Mouse (Mus musculus) left cerebral cortex, adult 11 months (tissue): ENCODE measurements around the gene Csrnp1.

ENCODE experiments used
- DNase-seq: peaks from one replicate; pipeline ENCODE4 v3.0.0; 2022; ENCODE audit warnings: low spot score

Gene Csrnp1

DNA sequence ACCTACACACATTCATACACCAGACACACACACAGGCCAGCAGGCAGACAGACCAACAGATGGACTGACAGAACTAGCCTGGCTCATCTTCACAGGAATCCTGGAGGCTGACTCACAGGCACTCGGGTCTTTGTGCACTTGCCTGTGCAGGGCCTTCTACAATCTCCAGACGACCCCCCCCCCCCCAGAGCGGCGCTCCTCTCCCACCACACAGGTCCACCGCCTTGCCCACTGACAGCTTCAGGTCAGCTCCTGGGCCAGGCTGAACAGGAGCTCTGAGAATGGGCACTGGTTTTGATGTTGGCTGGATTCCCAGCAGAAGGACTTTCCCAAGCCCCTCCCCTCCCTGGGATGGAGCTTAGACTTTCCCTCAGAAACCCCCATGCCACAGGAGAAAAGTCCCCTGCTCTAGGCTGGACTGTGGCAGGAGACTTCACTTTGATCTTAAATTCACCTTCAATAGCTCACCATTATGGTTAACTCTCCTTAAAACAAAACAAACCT lies 6.8 kb downstream of the Csrnp1 start:
- DNase-seq, result no peak

DNA sequence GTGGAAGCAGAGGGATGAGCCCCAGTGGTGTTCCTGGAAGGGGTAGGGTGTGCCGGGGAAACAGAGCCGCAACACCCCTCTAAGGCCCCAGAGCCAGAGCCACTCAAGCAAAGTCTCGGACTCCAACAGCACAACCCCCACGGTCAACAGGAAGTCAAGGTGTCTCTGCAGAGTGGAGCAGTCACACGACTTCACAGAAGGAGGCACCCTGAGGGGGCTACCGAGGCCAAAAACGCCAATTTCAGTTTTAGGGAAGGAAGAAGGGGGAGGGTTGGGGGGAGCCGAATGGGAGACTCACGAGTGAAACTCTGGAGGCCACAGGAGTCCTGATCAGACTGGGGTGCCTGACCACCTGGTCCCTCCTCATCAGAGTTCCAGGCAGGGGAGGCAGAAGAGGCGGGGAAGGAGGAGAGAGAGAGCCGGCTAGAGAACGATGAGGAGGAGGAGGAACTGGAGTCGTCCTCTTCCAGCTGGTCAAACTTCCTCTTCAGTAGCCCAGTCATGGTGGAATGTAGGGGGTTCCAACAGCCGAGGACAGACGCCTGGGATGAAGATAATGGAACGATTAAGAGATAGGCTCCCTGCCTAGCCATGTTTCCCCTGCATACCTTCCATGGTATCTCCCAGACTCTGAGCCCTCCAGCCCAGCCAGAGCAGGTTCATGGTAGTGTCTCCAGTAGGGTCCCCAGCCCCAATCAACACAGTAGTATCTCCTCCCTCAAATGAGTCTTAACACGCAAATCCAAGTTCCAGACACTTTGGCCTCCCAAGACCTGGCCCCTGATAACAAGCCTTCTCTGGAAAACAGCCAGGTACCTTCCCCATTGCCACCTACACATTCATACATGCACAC lies 7.5 kb downstream of the Csrnp1 start:
- DNase-seq, result no peak

DNA sequence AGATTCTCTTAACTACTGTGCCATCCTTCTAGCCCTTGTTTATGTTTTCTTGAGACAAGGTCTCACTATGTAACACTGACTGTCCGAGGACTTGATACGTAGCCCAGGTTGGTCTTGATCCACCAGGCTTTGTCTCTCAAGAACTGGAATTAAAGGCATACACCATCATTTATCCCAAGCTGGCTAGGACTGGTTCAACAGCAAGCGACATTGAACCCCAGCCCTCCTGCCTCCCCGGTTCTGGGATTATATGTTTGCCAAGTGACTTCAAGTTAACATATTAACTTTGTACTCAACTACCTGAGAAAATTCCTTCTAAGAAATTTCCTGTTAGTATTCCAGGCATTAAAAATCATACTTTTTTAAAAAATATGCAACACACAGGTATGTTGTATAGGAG lies 9.2 kb downstream of the Csrnp1 start:
- DNase-seq, result no peak

DNA sequence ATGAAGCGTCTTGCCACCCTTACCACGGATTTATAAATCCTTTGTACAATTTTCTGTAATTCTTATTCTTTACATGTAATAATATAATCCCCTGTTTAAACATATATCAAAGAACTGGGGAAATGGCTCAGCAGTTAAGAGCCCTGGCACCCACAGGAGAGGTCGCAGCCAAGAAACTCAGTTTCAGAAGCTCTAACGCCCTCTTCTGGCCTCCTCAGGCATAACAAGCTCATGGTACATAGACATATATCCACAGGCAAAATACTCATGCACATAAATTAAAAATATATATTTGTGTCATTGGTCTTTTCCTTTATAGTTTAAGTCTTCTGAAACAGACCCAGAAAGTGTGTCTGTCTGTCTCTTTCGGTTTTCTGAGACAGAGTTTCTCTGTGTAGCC lies 9.8 kb downstream of the Csrnp1 start:
- no peak for DNase-seq

DNA sequence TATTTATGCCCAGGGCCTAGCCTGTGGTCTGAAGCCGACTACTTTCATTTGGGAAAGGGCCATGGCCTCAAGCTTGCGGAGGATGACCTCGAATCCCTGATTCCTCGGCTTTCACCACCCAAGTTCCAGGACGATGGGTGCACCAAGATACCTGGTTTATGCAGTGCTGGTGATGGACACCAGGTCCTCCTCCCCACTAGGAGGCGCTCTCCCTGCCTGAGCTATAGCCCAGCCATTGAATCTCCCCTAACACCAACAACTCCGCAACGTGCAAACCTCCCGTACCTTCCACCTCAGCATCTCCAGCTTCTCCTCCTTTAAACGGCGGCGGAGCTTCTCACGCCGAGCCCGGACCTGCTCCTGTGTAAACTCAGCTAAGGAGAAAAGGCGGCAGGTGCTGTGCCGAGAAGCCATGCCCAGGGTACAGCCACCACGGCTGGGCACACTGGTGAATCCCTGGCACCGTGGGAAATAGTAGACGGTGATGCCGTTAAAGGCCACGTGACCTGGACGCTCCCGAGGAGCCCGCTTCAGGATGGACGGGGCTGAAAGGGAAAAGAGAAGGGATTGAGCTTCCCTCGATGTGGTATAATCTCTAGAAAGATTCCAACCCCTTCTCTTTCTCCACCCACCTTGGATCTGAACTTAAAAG lies 10.5 kb downstream of the Csrnp1 start:
- DNase-seq, result no peak

DNA sequence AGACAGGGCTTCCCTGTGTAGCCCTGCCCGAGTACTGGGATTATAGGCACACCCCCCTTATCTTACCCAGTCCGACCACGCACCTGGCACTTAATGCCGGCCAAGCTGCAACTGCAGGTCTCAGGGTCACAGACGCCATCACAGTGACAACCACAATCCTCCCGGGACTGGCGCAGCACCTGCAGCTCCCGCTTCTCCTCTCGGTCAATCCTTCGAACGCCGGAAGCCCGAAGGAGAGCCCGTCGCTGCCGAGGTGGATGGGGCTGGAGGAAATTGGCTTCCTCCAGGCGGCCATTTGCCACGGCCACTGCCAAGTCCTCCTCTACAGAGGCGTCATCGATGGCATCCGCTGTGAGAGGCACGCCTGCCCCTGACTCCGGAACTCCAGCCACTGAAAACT lies 11.2 kb downstream of the Csrnp1 start:
- DNase-seq, result no peak

DNA sequence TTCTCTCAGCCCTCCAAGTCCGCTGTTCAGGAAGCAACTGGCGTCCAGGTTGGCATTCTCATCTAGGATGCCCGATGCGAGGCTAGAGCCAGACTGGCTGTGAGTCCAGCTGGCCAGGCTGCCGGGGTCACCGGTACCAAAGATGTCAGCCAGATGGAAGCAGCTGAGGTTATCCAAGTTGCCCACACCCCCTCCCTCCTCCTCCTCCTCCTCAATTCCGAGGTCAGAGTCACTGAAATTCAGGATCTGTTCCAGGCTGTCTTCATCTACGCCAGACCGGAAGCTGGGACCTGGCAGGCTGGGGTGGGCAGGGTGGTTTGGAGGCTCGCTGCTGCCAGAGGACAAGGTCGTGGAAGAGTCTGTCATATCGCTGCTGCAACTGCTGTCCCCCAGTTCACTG lies 11.9 kb downstream of the Csrnp1 start:
- DNase-seq, result no peak

DNA sequence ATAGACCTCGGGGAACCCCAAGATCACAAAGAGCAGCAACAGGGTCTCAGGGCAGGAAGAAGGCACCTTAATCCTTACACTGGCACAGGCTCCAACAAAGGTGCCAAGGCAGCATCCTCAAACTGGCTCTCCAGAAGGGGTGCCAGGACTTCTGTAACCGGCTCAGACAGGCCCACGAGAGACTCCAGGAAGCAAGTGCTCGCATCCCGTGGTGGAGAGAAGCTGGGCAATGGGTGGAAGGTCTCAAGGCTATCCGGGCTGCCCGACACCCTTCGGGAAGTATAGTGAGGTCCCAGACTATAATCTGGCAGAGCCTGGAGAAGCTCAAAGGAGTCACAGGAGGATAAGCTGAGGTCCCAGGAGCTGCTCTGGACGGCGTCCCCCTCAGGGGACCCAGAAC lies 12.3 kb downstream of the Csrnp1 start:
- DNase-seq, result no peak

DNA sequence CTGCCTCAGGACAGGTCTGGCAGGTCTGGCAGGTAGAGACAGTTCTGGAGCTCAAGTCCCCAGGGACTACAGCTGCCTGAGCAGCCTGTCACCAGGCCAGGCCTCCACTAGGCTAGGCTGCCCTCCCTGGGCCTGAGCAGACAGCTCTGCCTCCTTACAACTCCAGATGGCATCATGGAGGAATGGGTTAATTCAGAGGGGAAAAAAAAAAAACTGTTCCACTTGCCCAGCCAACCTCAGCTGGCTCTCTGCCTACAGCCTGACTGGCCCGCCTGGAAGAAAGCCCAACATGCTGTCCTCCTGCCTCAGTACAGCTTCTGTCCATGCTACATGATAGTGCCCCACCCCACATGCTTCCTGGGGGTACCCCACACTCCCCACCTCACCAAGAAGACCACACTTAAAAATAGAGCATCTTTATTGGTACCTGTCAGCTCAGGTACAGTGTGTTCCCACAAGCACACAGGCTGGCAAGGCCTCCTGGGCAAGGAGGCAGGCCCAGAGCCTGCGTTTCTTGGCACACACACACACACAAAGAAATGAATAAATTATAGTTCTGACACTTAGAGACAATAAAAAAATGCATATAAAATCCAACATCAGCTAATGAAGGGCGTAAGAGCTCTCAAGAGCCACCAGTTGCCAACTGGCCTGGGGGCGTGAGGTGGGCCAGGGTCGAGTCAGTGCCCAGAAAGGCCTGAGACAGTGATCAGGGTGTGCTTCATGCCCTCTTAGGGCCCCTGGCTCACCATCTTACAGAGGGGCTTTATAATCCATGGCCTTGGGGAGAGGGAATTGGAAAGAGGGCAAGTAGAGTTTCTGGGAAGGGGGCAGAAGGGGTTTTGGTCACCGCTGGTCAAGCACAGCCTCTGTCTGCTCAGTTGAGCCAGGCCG lies 13.4 kb downstream of the Csrnp1 start:
- DNase-seq, result no peak

DNA sequence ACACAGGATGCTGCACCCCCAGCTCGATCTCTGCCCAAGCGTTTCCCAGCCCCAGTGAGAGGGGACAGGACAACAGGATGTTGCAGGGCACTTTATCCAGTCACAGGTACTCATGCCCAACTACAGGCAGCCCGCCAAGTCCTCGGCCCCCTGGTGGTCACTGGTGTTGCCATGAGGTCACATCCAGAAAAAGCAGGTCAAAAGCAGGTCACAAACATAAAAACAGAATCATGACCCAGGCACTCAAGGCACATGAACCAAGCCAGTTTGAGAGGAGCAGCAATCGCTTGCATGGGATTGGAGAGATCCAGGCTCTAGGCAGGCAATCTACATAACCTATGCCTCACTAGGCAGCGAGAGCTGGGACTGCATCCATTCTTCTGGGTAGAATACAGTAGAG lies 14.2 kb downstream of the Csrnp1 start:
- DNase-seq, result no peak

DNA sequence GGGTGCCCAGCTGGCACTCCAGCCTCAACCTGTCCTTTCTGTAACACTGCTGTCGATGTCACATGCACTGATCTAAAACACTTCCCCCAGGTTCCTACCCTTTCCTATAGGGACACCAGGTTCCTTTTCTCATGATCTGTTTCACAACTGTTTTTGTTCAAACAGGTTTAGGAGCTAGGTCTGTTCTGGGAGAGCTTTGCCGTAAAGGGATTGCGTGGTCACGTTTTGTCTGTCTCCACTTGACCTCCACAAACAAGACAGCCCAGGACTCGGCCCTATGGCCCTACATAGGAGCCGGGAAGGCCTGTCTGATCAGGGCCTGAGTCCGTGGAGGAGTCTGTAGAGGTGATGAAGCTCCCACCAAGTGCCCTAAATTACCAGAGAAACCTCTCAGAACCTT lies 14.6 kb downstream of the Csrnp1 start:
- DNase-seq, result no peak

DNA sequence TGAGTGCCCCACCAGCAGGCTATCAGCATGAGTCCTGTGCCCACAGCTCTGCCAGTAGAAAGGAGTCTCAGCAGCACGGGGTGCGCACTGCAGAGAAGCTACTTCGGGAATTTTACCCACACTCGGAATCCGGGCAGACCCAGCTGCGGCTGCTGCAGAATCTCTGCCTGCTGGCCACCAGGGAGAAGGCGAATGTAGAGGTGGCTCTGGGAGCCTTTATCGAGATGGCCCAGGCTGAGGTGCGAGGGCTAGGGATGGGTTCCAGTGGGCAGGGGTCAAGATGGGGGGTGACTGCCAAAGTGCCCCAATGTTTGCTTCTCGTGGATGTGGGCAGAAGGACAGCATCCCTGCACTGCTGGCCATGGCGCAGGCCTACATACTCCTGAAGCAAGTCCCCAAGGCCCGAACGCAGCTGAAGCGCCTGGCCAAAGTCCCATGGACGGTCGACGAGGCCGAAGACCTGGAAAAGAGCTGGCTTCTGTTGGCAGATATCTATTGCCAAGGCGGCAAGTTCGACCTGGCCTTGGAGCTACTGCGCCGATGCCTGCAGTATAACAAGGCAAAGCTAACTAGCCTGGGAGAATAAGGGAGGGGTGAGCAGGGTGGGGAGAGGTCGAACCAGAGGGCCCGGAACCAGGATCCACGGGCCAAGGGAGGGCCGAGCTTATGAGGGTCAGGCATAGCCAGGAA lies 18.1 kb downstream of the Csrnp1 start:
- no peak for DNase-seq

DNA sequence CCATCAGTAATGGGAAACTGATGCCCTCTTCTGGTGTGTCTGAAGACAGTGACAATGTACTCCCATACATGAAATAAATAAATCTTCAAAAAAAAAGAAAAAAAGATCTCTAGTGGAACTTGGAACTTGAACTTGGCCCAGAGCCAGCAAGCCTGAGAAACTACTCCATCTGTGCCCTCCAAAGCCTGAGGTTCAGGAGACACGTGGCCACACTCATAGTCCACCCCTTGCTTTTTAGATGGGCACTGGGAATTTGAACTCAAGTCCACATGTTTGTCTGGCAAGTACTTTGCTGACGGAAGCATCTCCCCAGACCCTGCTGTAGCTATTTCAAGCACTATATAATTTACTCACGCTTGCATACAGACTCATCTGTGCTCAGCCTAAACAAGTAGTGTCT lies 19.3 kb downstream of the Csrnp1 start:
- DNase-seq, result no peak

DNA sequence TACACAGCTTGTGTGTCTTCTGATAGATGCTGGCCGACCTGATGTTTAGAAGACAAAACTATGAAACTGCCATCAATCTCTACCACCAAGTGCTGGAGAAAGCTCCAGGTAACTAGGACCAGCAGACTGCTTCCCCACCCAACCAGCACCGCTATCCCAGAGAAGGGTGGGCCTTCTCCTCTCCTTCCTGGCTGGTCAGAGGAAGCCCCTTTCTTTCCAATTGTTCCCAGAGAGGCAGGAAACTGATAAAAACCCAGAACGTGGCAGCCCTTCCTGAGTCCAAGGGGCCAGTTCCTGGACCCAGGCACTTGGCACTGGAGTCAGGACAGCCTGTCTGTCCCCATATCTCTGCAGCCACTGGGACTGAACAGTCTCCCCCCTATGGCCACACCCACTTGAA lies 20.3 kb downstream of the Csrnp1 start:
- DNase-seq, result no peak

DNA sequence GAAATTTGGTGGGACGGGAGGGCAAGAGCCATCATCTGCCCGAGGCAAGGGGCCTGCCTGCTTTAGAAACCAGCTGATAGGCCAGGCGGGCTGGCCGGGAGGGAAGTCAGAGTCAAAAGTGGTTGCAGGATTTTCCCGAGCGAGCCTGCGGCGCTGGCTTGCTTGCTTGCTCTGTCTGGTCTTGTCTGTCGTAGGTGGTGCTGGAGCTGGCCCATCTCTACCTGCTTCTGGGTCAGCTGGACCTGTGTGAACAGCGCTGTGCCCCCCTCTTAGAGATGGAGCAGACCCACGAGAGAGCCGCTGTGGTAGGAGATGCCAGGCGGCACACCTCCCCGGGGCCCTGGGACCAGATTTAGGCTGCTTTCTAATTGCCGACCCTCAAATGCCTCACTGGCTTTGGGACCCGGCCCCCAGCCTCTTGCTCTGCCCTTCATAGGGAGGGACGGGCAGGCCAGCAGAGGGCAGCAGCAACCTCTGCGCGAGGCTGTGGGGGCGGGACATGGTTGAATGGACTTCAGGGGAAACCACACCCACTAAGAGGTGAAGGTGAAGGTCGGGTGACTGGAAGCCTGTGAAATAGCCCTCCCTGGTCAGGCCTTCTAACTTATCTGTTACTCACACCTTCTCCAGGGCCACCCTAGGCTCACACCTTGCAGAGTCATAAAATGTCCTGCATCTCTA lies 21.3 kb downstream of the Csrnp1 start:
- no peak for DNase-seq

DNA sequence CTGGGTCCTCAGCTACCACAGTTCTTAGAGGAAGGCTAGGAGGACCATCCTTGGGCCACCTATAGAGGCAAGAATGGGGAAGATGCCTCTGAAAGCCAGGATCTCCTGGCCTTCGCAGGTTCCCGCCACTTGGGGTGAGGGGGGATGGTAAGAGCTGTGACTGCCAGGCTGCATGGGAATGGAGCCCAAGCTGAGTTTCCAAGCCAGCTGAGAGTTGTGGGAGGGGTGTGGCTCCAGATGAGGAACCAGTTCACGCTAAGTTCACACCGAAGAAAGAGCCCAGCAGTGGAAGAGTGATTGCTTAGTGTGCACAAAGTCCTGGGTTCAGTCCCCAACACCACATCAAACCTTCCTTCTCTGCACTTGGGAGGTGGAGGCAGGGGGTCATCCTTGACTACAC lies 22.2 kb downstream of the Csrnp1 start:
- no peak for DNase-seq

DNA sequence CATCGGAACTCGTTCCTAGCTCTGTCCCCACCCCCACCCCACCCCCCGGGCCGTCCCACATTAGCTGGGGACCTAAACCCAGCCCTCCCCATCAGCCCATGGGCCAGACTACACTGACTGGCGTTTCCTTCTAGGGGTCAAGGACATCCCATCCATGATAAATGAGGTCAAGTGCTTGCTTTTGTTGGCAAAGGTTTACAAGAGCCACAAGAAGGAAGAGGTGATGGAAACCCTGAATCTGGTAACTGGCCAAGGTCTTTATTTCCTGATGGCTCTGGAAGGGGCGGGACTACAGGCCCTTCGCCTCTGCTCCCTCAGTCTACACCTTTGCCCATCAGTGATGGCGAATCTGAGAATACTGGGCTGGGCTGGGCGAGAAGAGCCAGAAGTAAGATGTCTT lies 25.6 kb downstream of the Csrnp1 start:
- DNase-seq, result no peak

DNA sequence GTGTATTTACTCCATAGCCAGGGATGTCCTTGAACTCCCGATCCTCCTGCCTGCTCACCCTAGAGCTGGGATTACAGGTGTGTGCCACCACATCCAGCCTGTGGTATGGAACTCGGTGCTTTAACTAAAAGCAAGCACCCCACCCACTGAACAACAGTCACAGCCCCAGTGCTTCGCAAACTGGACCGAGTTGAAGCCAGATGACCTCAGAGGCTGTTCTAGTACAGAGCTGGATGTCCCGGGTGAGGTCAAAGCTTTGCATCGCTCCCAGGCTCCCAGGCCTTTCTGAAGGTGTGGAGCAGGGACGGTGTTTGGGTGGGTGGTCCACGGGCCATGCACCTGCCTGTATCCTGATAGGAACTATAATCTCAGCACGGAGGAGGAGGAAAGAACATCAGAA lies 33.1 kb downstream of the Csrnp1 start:
- no peak for DNase-seq

DNA sequence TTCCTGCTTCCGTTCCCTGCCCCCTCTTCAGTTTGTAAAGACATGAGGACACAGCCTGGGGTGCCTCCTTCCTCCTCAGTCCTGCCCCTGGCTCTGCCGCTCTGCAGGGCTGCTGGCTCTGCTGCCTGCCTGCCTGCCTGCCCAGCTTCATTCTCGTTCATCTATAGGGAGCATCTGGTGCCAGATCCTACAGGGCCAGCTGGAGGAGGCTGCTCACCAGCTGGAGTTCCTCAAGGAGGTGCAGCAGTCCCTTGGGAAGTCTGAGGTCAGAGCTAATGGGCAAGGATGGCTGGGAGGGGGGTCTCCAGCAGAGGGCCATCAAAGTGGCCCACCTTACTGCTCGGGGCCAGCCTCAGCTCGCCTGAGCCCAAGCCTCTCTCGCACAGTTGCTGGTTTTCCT lies 34.0 kb downstream of the Csrnp1 start:
- DNase-seq, result no peak

DNA sequence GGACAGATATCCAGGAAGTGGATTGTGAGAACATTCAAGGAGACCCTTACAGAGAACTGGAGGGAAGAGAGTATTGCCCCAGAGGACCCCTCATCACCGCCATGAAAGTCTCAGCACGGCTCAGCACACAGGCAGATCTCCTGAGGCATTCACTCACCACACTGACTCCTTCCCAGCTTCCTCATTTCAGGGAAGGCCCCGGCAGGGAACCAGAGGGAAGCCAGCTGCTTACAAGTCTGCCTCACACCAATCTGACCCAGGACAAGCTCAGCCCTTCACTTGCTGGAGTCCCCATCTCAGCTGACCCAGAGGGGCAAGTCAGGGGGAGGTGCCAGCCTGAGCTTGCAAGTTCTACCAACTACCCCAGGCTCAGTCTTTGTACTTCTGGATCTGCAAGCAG lies 35.7 kb downstream of the Csrnp1 start:
- DNase-seq, result no peak

DNA sequence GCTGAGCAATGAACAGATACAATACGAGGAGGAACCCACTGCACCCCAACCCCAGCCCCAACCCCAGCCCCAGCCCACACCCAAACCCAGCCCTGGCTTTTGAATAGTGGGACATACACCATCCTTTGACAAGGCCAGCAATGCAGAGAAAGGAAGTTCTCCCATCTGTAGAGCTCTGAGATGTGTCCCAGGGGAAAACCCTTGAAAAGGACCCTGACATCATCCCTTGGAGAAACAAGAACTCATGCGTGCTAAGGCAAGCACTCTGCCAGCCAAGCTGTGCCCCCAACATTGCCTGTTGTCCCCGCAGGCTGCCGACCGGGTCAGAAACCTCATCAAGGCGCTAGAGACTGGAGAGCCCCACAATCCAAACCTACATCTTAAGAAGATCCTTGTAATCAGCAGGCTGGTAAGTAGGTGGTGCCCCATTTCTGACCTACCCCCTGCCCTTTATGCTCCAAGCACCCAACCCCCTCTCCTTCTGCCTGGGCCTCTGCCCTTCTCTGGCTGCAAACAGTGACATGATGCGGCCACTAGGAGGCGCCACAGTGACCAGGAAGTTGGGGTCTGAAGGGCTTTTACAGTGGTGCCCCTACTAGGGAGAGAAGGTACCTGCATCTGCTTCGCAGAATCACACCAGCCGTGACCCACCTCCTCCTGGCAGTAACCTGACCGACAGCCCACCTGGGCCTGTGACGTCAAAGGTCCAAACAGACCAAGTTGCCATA lies 39.1 kb downstream of the Csrnp1 start:
- DNase-seq, result no peak
